Mouse (Mus musculus): ENCODE data around the gene Ndufb4. TPM values are rescaled to one million over a fixed set of nuclear protein-coding genes. Genes with fewer than 3 reads are reported as not detected.

Ndufb4 gene
- polyA plus RNA-seq, 1 experiment from 2014 or later, result 47.7 TPM

- H3K27ac ChIP-seq, result no peak overlapping the region
- WGBS (ENCODE audit: insufficient replicate concordance), result 78% methylated on average over 1 of the region's 1 CpGs
- ATAC-seq (ENCODE audit: low read depth), result no peak
- no peak for DNase-seq
- no peaks in the 10 kb centered on the region for H3K27me3 ChIP-seq
- H3K36me3 ChIP-seq, result no peaks in the 10 kb centered on the region
- no peak overlapping the region for H3K4me3 ChIP-seq (replicated peaks)
- no peaks in the 10 kb centered on the region for H3K9me3 ChIP-seq (replicated peaks)
- H3K9ac ChIP-seq, result no peak overlapping the region
- H3K4me1 ChIP-seq (replicated peaks), result no peaks in the 10 kb centered on the region
- no peak overlapping the region for H3K4me2 ChIP-seq
These were observed 50.8 kb downstream of the Ndufb4 start for GRCm38 (mm10) chr16:37603431-37603830.

GRCm38 (mm10) chr16:37599326-37599725 lies 54.9 kb downstream of the Ndufb4 start:
- H3K4me1 ChIP-seq (replicated peaks), result no peaks in the 10 kb centered on the region
- no peak overlapping the region for H3K27ac ChIP-seq
- ATAC-seq (ENCODE audit: low read depth) (no peak), DNase-seq (no peak)
- H3K9me3 ChIP-seq (replicated peaks), result no peaks in the 10 kb centered on the region
- H3K27me3 ChIP-seq, result no peaks in the 10 kb centered on the region
- H3K36me3 ChIP-seq, result no peaks in the 10 kb centered on the region; the same call in 1 of the 2 replicates
- 56% methylated on average over 3 of the region's 3 CpGs for WGBS (ENCODE audit: insufficient replicate concordance)
- H3K4me2 ChIP-seq, result no peak overlapping the region
- no peak overlapping the region for H3K9ac ChIP-seq
- H3K4me3 ChIP-seq (replicated peaks), result no peak overlapping the region

- no peaks in the 10 kb centered on the region; the same call in 1 of the 2 replicates for H3K36me3 ChIP-seq
- H3K27ac ChIP-seq, result no peak overlapping the region
- ATAC-seq (ENCODE audit: low read depth) (no peak), DNase-seq (no peak)
- WGBS (ENCODE audit: insufficient replicate concordance), result 78% methylated on average over 7 of the region's 7 CpGs
- H3K4me3 ChIP-seq (replicated peaks), result no peak overlapping the region
- no peaks in the 10 kb centered on the region for H3K4me1 ChIP-seq (replicated peaks)
- H3K9ac ChIP-seq, result no peak overlapping the region
- H3K27me3 ChIP-seq, result no peaks in the 10 kb centered on the region
- H3K4me2 ChIP-seq, result no peak overlapping the region
- H3K9me3 ChIP-seq (replicated peaks), result no peaks in the 10 kb centered on the region
These were observed 55.8 kb downstream of the Ndufb4 start for GRCm38 (mm10) chr16:37598463-37598862.

GRCm38 (mm10) chr16:37597412-37597811 lies 56.8 kb downstream of the Ndufb4 start:
- Histone ChIP-seq H3K9me3 (replicated peaks) (no peaks in the 10 kb centered on the region), H3K9ac (no peak overlapping the region), H3K4me1 (replicated peaks) (no peaks in the 10 kb centered on the region), H3K27me3 (no peaks in the 10 kb centered on the region), H3K4me2 (no peak overlapping the region), H3K36me3 (no peaks in the 10 kb centered on the region; the same call in 1 of the 2 replicates), H3K27ac (no peak overlapping the region), H3K4me3 (replicated peaks) (no peak overlapping the region)
- ATAC-seq (ENCODE audit: low read depth), result no peak
- DNase-seq, result no peak
- WGBS (ENCODE audit: insufficient replicate concordance), result 60% methylated on average over 5 of the region's 5 CpGs

Other genes starting within 250 kb of the Ndufb4 start
- 11.5 and 14.2 TPM in 2 replicates for gene Gtf2e1, start 114.7 kb downstream of the Ndufb4 start, polyA plus RNA-seq (2015; fragmentation: Nextera tagmentation; extraction: Ambion mirVana)
- gene Rabl3, start 114.6 kb downstream of the Ndufb4 start, polyA plus RNA-seq (2015; fragmentation: Nextera tagmentation; extraction: Ambion mirVana), result 14.6 and 19.6 TPM in 2 replicates
- gene Hgd, start 74.3 kb downstream of the Ndufb4 start, polyA plus RNA-seq (2015; fragmentation: Nextera tagmentation; extraction: Ambion mirVana), result 24.4 and 25.8 TPM in 2 replicates
- 26.6 and 31.4 TPM in 2 replicates for gene Fstl1, start 122.4 kb upstream of the Ndufb4 start, polyA plus RNA-seq (2015; fragmentation: Nextera tagmentation; extraction: Ambion mirVana)
- gene Gm36028, start 206.7 kb upstream of the Ndufb4 start, polyA plus RNA-seq (2015; fragmentation: Nextera tagmentation; extraction: Ambion mirVana), result not detected in 2 replicates
- 12.1 and 15.2 TPM in 2 replicates for gene Lrrc58, start 213.9 kb upstream of the Ndufb4 start, polyA plus RNA-seq (2015; fragmentation: Nextera tagmentation; extraction: Ambion mirVana)